Mouse (Mus musculus) heart, adult 9 months (tissue): ENCODE data around the gene Atp1a1.

ENCODE experiments used
- DNase-seq, 2 experiments: peaks; one replicate each; pipeline ENCODE4 v3.0.0; 2022; ENCODE audit warnings: low spot score in 2 of 2

Atp1a1 gene

DNA sequence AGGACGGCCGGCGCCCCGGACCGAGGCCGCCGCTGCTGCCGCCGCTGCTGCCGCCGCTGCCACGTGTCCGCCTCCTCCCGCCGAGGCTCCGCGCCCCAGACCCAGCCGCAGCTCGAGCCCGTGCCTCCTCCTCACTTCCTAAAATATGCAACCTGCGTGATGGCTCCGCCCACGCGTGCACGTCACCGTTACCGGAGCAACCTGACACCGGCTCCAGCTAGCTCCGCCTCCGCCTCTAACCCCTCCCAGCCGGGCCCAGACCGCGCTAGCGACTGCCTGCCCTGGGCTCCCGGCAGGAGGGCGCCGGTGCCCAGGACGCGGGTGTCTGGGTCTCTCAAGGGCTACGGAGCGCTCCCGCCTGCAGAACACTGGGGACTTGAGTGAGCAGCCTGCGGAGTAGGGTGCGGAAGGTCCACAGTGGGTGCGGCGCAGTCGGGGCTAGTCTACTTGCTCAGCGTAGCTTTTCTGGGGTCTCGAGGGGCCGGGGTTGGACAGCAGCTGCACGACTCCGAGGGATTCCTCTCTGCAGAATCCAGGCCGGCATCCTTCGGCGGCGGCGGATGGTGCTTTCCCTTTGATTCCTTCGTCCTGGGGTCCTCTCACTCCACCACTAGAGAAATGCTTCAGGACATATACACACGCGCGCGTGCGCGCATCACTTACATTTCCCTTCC, at the start of gene Atp1a1:
Atp1a1 (minus strand) TSS at position 135 of the 674 bp plus-strand sequence.
- DNase-seq, result peak; percentile 98 to 99

- no peak for DNase-seq
Measured at GRCm38 (mm10) chr3:101653446-101653845, 49.0 kb upstream of the Atp1a1 start.

- no peak for DNase-seq
Measured at GRCm38 (mm10) chr3:101652967-101653366, 48.5 kb upstream of the Atp1a1 start.

- no peak for DNase-seq
Measured at GRCm38 (mm10) chr3:101650328-101650727, 45.8 kb upstream of the Atp1a1 start.

GRCm38 (mm10) chr3:101649271-101649670, 44.8 kb upstream of the Atp1a1 start:
- no peak for DNase-seq

DNA sequence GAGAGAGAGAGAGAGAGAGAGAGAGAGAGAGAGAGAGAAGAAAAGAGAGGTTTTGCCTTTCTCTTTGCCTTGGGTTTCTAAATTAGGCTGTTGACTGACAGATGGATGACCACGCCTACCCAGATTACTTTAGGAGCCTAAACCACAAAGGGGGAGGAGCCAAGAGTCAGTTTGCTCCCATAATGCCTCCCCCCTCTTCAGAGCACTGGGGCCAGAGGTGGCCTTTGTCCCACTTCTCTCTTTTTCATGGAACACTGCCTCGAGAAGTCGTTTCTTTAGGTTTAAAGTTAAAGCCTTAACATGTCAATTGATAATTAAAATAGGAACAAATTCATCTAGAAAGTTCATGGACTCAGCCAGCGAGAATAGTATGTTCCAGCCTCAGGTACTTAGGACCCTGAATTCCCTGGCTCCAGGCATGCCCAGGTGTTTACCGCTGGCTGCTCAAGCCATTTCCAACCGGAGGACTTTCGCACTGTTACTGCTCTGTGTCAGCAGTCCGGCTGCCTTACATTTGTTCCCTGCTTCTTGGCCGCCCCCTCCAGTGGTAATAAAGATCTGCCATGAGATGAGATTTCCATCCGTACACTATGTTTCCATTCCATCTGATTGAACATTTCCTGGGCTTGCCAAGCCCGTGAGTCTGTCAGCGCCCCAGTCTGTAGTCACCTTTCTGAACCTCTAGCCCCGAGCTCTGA, 43.8 kb upstream of the Atp1a1 start:
- DNase-seq, result no peak

DNA sequence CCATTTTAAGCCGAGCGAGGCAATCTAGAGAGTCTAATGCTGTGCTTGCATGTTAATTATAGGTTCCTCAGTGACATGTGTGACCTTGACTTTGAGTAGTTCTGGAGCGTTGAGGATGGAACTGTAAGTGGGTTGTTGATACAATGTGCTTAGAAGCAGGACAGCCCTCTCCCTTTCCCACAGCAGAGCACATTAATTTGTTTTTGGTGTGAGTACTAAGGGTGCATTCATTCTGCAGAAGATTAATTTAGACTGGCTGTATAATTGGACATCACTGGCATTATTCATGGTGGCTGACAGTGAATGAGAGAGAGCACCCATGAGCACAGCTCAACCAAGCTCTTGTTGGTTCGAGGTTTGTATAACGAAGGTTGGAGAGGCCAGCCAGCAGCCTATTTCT, 42.3 kb upstream of the Atp1a1 start:
- no peak for DNase-seq

DNA sequence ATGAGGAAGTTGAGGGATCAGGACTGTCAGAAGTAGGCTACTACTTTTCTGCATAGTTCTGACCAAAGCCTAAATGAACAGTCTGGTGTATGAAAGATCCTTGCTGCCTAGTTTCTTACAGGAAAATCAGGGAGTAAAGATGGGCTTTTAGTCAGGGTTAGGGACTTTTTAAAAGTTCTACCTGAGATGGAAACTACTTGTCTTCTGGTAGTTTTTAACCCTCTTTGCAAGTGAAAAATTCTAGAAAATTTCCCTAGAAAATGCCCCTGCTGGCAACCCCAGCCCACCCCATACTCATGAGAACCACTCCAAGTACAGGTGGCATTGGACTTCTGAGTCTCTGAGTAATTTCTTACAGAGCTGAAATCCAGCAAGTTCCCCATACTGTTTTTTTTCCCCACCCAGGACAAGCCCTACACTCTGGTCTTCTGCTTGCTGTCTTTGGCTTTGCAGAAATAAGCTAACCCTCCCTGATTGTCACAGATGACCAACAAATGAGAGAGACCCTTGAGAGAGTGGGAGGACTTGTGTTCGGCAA, 41.2 kb upstream of the Atp1a1 start:
- DNase-seq, result no peak

DNA sequence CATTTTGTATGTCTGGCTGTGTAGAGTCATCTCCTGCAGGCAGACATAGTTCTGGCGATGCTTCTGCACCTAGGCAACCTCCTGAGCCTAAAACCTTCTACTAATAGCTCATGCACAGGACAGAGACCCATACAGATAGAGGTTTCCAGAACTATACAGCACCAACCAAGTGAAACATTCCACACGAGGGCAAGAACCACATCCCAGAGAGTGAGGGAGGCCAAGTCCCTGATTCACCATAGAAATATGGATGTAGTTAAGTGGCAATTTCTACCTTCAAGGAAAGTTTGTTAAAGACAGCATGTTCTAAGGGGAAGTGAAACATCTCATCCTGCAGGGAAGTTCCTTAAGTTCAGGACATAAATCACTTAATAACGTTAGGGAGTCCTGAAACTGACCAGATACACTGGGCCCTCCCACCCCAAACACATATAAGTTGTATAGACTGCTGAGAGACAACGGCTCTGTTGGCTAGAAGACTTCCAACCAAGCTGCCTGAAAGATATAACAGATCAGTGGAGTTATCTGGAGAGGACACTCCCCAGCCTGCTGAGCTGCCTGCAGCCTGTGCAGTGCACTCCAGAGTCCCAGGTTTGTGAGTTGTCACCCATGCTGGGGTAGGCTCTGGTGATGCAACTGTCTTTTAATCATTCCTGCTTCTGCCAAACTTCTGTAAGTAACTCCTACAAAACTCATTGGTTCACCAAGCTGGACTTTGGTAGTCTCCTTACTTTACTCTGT, 39.7 kb upstream of the Atp1a1 start:
- DNase-seq, result no peak

- DNase-seq, result no peak
Measured at GRCm38 (mm10) chr3:101643264-101643663, 38.8 kb upstream of the Atp1a1 start.

DNA sequence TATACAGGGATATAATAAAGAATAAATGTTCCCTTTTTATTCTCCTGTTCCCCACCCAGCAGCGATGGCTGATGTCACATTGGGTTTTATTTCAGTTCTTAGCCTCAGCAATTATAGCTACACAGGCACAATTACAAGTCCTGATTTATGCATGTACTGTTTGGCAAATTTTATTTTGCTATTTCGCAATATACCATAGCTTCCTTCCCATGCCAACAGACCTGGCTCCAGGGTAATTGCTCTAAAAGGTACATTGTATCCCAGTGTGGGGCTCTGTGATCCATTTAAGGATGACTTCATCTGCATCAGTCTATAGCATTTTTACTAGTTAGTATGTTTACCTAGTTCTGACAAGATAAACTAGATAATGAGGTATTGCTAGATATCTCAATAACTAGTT, 33.7 kb upstream of the Atp1a1 start:
- DNase-seq, result no peak

DNA sequence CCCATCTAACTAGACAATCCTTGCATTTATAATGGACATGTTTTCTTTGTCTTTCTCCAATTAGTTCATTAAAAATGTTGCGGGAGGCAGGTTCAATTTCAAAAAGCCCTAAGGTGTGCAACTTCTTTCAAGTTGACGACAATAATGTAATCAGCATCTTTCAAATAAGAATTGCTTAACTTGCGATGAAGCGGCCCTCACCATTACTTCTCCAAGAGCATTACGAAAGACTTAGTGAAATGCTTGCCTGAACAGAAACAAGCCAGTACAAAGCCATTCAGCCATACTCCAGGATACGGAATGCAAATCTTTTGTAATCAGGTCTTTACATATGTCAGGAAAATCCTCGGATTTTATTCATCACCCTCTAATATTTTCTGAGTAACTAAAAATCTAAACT, 32.0 kb upstream of the Atp1a1 start:
- no peak for DNase-seq

DNA sequence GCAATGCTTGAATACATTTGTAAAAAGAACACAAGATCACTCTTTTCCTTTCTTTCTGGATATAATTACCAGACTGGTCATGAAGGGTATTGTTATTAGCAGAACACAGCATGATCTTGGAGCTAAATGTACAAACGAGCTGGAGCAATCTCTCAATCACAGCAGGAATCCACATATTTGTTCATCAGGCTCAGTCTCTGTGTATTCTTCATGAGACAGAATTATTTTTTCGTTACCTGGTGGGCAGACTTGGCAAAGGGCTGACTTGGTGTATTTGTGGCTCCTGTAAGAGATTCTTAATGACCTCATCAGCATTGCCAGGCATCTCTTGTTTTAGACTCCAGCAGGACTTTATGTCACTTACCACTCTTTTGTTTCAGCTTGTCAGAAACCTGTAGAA, 31.6 kb upstream of the Atp1a1 start:
- no peak for DNase-seq

DNA sequence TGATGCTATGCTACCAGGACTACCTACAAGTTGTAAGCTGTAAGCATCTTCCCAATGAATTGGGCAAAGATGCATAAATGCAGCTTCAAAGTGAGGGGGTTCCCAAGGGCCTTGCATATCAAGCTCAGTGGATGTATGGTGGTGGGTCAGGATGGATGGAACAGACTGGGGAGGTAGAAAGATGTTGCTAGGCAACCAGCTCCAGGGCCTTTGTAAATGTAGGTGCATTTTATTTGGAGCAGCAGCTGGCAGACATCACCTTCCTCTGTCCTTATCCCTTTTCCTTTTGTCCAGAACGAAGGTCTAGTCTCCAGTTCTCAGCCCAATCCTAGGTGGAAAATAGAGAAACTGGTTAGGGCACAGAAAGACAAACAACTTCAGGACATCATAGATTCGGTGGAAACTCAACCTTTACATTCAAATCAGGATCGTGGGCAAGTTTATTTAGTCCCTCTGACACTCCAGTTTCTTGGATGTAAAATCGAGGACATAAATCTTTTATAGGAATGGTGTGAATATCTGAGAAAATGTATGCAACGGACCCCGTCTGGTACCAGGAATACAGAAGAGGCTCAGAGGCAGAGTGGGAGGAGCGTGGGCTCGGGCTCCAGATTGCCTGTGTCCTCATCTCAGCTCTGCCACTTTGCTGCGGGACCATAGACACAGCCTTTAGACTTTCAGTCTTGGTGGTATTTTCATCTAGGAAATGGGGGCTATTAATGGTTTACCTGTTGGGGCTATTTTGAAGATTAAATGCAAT, 29.8 kb upstream of the Atp1a1 start:
- no peak for DNase-seq

DNA sequence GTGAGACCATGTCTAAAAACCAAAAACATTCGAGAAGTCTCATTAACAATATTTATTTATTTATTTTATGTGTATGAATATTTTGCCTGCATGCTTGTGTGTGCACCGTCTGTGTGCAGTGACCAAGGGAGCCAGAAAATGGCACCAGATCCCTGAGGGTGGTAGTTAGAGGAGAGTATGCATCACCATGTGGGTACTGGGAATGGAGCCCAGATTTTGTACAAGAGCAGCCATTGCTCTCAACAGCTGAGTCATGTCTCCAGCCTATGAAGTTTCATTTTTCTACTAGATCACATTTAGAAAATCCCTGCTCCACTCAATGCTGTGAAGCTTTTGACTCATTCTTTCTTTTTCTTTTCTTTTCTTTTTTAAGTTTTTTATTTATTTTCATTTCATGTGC, 23.8 kb upstream of the Atp1a1 start:
- no peak for DNase-seq

- DNase-seq, result no peak
Measured at GRCm38 (mm10) chr3:101624287-101624686, 19.8 kb upstream of the Atp1a1 start.

DNA sequence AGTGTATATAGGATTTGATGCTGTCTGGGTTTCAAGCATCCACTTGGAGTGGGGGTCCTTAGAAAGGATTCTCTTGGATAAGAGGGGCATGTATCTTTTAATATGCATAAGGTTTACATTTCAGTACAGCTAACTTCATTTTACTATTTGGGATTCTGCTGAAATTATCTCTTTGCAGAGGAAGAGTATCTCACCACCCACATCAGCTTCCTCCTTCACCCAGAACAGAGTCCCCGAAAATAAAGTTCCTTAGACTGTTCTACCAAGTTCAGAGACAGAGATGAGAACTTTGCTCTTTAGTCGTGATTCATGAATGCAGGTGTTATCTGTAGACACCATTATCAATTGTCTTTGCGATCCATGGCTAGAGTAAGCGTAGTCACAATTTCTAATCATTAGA, 14.5 kb upstream of the Atp1a1 start:
- no peak for DNase-seq

DNA sequence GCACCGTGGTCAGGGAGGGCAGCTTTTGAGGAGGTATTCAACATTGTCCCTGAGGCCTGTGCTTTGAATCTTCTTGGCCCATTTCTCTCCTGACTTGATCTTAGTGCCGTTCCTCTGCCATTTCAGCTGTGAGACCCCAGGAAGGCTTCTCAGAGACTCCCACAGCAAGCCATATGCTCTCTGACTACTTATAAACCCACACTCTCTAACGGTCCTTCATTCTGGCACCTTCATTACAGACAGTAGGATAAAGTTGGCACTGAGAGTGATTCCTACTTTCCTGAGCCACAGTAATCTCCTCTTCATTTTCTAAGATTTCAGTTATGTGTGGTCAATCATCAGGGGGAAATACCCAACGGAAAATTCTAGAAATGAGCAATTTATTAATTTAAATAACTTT, 14.0 kb upstream of the Atp1a1 start:
- DNase-seq, result no peak

GRCm38 (mm10) chr3:101617451-101617850, 13.0 kb upstream of the Atp1a1 start:
- no peak for DNase-seq

DNA sequence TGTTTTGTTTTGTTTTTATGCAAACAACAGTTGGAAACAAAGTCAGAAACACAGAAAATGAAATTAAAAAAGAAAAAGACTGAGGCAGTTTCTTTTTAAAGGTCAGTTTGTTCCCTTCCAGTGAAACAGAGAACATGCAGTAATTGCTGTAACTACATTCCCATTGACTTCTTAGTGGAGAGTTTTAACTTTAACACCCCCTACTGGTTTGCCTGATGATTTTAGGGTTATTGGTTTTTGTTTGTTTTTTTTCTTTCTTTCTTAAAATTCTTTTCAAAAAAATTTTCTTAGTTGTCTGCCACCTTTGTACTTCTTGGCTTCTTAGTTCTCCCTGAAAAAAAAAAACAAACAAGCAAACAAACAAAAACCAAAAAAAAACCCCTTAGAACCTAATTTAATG, 12.5 kb upstream of the Atp1a1 start:
- DNase-seq, result no peak

GRCm38 (mm10) chr3:101615856-101616255, 11.4 kb upstream of the Atp1a1 start:
- DNase-seq, result no peak
